Mouse (Mus musculus) thymus, postnatal 36 days (tissue): ENCODE results near the gene Rhbdd2.

Experiments used
- DNase-seq, 2 experiments: peaks; one replicate each; pipeline ENCODE4 v3.0.0; 2022; ENCODE audit warnings: mixed read lengths in 2 of 2

The Rhbdd2 gene

GRCm38 (mm10) chr5:135682942-135683570 is 50.6 kb downstream of the Rhbdd2 start:
- DNase-seq: no peak

GRCm38 (mm10) chr5:135690401-135690800 is 58.0 kb downstream of the Rhbdd2 start:
- DNase-seq: no peak

GRCm38 (mm10) chr5:135691266-135691665 is 58.8 kb downstream of the Rhbdd2 start:
- no peak for DNase-seq

DNA sequence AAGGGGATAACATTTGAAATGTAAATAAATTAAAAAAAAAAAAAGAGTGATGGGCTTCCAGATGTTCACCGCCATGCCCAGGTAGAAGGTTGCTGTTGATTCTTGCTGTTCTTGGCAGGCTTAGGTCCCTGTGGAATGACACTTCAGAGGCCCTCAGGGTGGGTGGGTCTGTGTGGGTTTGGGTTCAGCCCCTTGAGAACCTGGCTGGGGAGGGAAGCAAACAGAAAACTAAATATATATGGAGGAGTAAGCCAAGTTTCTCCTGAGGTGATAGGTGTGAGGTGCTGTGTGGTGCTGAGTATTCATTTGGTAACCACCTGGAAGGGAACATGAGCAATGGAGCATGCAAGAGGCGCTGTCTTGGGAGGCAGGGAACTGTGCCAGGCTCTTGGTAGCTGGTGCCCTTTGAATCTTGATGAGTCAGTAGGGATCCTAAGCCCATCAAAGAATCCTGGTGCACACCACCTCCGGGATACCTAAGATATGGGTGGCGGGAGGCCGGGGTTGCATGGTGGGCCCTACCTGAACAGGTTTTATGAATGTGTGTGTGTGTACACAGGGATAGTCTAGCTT is 60.9 kb downstream of the Rhbdd2 start:
- no peak for DNase-seq

- DNase-seq: no peak
Measured at GRCm38 (mm10) chr5:135695277-135695721, 62.9 kb downstream of the Rhbdd2 start.
